Mouse (Mus musculus) kidney, adult 10 weeks (tissue): ENCODE results near the gene Mcm2. TPM values are rescaled to one million over a fixed set of nuclear protein-coding genes. Genes with fewer than 3 reads are reported as not detected.

ENCODE experiments used
- polyA plus RNA-seq: library from polyadenylated mRNA; stranded (reverse); fragments of 350-450 nt; fragmentation: Illumina TruSeq; extraction: RNeasy Lipid Tissue Mini Kit (QIAGEN cat#74804); gene quantifications from one replicate; pipeline ENCODE4 v1.2.3, GENCODE M21; 2014; ENCODE audit warnings: low read depth, low replicate concordance

Mcm2 gene
- 1.1 TPM for polyA plus RNA-seq

DNA sequence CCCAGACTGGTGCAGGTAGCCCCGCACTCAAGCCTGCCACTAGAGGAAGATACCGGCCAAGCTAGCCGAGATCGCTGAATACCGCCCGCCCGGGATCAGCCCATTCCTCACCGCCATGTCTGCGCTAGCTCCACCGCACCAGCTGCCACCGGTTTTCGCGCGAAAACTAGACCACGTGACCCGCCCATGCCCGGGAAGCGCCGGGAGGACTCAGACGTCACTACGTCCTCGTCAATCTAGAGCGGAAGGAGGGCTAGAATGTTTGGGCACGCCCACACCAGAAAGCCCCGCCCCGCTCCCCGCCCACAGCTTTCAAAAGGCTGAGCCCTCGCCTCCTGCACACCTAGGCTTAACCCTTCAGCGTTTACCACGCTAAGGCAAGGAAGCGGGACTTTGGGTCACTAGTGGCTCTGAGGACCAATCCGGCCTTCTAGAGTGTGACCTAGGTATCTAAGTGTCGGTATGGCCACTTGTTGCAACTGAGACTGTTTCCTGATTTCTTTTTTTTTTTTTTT, at the start of gene Mcm2:
Gene Mcm2 (minus strand): TSS at position 247 of the 515 bp plus-strand sequence.

DNA sequence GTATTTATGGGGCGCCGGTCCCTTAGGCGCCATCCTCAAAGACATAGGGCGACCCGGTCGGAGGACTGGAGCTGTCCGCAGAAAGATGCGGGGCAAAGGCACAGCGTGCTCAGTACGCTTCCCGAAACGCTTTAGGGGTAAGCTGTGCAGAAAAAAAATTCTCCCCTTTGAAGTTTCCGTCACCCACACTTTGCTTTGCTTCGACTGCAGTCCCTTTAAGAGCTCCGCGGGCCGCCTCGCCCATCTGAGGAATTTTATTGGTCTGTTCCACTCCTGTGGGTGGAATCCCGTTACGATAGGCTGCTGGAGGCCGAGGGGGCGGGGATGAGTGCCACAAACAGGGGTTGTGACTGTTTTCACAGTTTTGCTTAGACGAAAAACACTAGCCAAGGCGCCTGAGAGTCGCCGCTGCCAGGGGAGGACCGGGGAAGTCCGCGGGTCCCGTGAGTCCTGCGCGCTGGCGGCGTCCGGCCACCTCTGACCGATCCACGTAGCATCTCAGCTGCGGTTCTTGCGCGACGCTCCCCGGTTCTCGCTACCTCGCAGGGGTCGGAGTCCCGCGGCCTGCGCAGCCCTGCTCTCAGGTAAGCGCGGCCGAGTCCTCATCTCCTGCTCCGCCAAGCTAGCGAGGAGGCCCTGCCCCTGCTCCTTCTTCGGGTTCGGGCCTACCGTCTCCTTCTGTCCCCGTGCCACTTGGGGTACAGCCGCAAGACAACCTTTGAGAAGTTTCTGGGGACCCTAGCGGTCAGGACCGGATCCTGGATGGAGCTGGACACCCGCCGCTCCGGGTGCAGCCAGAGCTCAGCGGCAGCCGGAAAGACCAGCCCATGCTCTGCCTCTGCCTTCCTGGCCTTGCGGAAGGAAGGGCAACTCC, 3.6 kb upstream of the Mcm2 start, which contains the start of gene Tpra1:
Gene Tpra1 (plus strand): TSS at position 305 of the 874 bp plus-strand sequence.

GRCm38 (mm10) chr6:88874868-88875508, 23.6 kb downstream of the Mcm2 start, which contains the start of gene Podxl2:
Gene Podxl2 (minus strand): TSS chr6:88875044.

GRCm38 (mm10) chr6:88841781-88842689, 56.5 kb downstream of the Mcm2 start, which contains the start of gene Abtb1:
Gene Abtb1 (minus strand): TSS chr6:88841984.

Other genes starting within 250 kb of the Mcm2 start
- gene Mgll, start 174.4 kb downstream of the Mcm2 start, polyA plus RNA-seq: 7.3 TPM
- 0.49 TPM for gene Abtb1, start 56.8 kb downstream of the Mcm2 start, polyA plus RNA-seq
- gene Podxl2, start 23.7 kb downstream of the Mcm2 start, polyA plus RNA-seq: not detected
- gene Tpra1, start 3.5 kb upstream of the Mcm2 start, polyA plus RNA-seq: 4.3 TPM